Mouse (Mus musculus): Measurements from ENCODE around the gene Gck. TPM values are rescaled to one million over a fixed set of nuclear protein-coding genes. Genes with fewer than 3 reads are reported as not detected.

Gck gene
- 1 to 10 TPM; 2.4 to 3.3 TPM for total RNA-seq (2021)
- long read RNA-seq, experiment 1, partial matches to known transcripts: 2 of 5 reads
- long read RNA-seq, experiment 1, other reads (novel, unspliced or antisense): 1 of 5 reads
- long read RNA-seq, experiment 2, partial matches to known transcripts: 3 of 8 reads
- long read RNA-seq, experiment 2, other reads (novel, unspliced or antisense): 4 of 8 reads

- Histone ChIP-seq H3K4me3 (no peak within 1 kb of the TSS), H3K27ac (peak within 1 kb of the TSS; percentile 39)
- no peak for DNase-seq (ENCODE audit: low spot score in 2 of 2)
- TF ChIP-seq CTCF (conservative IDR thresholded peaks at IDR 0.05): no peak
These were observed at the start of gene Gck for GRCm38 (mm10) chr11:5949586-5950352. Gene Gck, minus strand, starts transcription at chr11:5950081.

GRCm38 (mm10) chr11:5998472-5998871, 48.6 kb upstream of the Gck start:
- Histone ChIP-seq H3K4me3 (no peak overlapping the region), H3K27ac (0 out of 2 replicates have a peak overlapping the region, but pooled peaks have one; percentile 95)
- TF ChIP-seq CTCF (conservative IDR thresholded peaks at IDR 0.05): no peak
- DNase-seq (ENCODE audit: low spot score in 2 of 2): no peak

GRCm38 (mm10) chr11:5995989-5996388, 46.1 kb upstream of the Gck start:
- Histone ChIP-seq H3K27ac (peak overlapping the region; percentile 53; the same call in 1 of the 2 replicates), H3K4me3 (no peak overlapping the region)
- peak; percentile 94 for TF ChIP-seq CTCF (conservative IDR thresholded peaks at IDR 0.05)
- DNase-seq (ENCODE audit: low spot score in 2 of 2): peak; percentile 46 to 75

- Histone ChIP-seq H3K4me3 (no peak overlapping the region), H3K27ac (peak overlapping the region; percentile 53; the same call in 1 of the 2 replicates)
- TF ChIP-seq CTCF (conservative IDR thresholded peaks at IDR 0.05): no peak
- DNase-seq (ENCODE audit: low spot score in 2 of 2): no peak
These were observed 45.0 kb upstream of the Gck start for GRCm38 (mm10) chr11:5994880-5995279.

- Histone ChIP-seq H3K4me3 (no peak overlapping the region), H3K27ac (peak overlapping the region; percentile 53; the same call in 1 of the 2 replicates)
- TF ChIP-seq CTCF (conservative IDR thresholded peaks at IDR 0.05): no peak
- no peak for DNase-seq (ENCODE audit: low spot score in 2 of 2)
These were observed 44.3 kb upstream of the Gck start for GRCm38 (mm10) chr11:5994212-5994611.

- TF ChIP-seq CTCF (conservative IDR thresholded peaks at IDR 0.05): peak; percentile 82
- Histone ChIP-seq H3K4me3 (no peak overlapping the region), H3K27ac (0 out of 2 replicates have a peak overlapping the region, but pooled peaks have one; percentile 48)
- DNase-seq (ENCODE audit: low spot score in 2 of 2): no peak
These were observed 41.0 kb upstream of the Gck start for GRCm38 (mm10) chr11:5990910-5991309.

- no peak for DNase-seq (ENCODE audit: low spot score in 2 of 2)
- no peak for TF ChIP-seq CTCF (conservative IDR thresholded peaks at IDR 0.05)
- H3K27ac ChIP-seq: peak overlapping the region; percentile 68
- no peak overlapping the region for H3K4me3 ChIP-seq
These were observed 40.2 kb upstream of the Gck start for GRCm38 (mm10) chr11:5989954-5990593.

- no peak for TF ChIP-seq CTCF (conservative IDR thresholded peaks at IDR 0.05)
- peak overlapping the region; percentile 71; the same call in 1 of the 2 replicates for H3K27ac ChIP-seq
- no peak overlapping the region for H3K4me3 ChIP-seq
- no peak for DNase-seq (ENCODE audit: low spot score in 2 of 2)
These were observed 38.2 kb upstream of the Gck start for GRCm38 (mm10) chr11:5988126-5988525.

GRCm38 (mm10) chr11:5983629-5984028, 33.7 kb upstream of the Gck start:
- no peak for TF ChIP-seq CTCF (conservative IDR thresholded peaks at IDR 0.05)
- H3K27ac ChIP-seq: no peak overlapping the region
- DNase-seq (ENCODE audit: low spot score in 2 of 2): no peak
- H3K4me3 ChIP-seq: no peak overlapping the region

GRCm38 (mm10) chr11:5981323-5981722, 31.4 kb upstream of the Gck start:
- no peak for TF ChIP-seq CTCF (conservative IDR thresholded peaks at IDR 0.05)
- Histone ChIP-seq H3K27ac (no peak overlapping the region), H3K4me3 (no peak overlapping the region)
- no peak for DNase-seq (ENCODE audit: low spot score in 2 of 2)

- TF ChIP-seq CTCF (conservative IDR thresholded peaks at IDR 0.05): no peak
- Histone ChIP-seq H3K4me3 (no peak overlapping the region), H3K27ac (peak overlapping the region; percentile 55; the same call in 1 of the 2 replicates)
- no peak for DNase-seq (ENCODE audit: low spot score in 2 of 2)
These were observed 30.7 kb upstream of the Gck start for GRCm38 (mm10) chr11:5980561-5980960.

- no peak for TF ChIP-seq CTCF (conservative IDR thresholded peaks at IDR 0.05)
- Histone ChIP-seq H3K4me3 (no peak overlapping the region), H3K27ac (peak overlapping the region; percentile 55; the same call in 1 of the 2 replicates)
- no peak for DNase-seq (ENCODE audit: low spot score in 2 of 2)
These were observed 30.2 kb upstream of the Gck start for GRCm38 (mm10) chr11:5980108-5980507.

GRCm38 (mm10) chr11:5979088-5979487, 29.2 kb upstream of the Gck start:
- Histone ChIP-seq H3K4me3 (no peak overlapping the region), H3K27ac (peak overlapping the region; percentile 39; the same call in 1 of the 2 replicates)
- no peak for DNase-seq (ENCODE audit: low spot score in 2 of 2)
- TF ChIP-seq CTCF (conservative IDR thresholded peaks at IDR 0.05): peak; percentile 53

All from layer of hippocampus, adult 2 months (tissue).